Mouse (Mus musculus): ENCODE results near the gene Tmem179.
A peak's percentile ranks its signal among the peaks of the same experiment; 100 is the strongest.

Gene Tmem179

DNA sequence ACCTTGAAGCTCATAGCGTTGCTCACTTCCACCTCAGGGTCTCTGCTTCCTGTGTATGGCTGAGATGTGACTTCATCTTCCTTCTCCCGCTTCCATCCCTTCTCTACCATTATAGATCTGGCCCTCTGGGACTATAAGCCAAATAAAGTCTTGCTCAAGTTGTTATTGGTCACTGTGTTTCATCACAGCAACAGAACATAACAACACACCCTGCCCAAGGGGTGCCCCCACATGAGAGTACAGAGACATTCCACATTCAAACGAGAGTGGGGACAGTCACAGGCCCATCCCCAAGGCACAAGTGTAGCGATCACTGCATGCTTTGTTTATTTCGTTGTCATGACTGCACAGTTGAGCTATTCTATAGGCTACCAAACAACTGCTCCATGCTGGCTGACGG, 20.7 kb upstream of the Tmem179 start:
- DNase-seq: no peak

DNA sequence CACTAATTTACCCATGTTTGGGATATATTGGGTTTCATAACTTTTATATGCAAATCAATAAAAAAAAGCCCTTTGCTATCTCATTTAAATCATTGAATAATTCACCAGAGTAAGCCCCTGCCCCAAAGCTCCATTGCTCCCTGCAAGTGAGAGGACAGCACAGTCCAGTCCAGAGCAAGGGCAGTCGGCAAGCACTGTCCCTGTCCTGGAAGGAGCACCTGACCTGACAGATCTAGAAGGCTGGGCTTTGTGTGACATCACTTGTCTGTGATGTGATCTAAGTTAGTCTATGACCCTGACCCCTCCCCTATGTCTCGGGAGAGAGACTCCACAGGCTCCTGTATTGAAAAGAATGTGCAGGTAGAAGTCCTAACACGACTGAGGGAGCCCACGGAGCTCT, 17.2 kb upstream of the Tmem179 start:
- no peak for DNase-seq

DNA sequence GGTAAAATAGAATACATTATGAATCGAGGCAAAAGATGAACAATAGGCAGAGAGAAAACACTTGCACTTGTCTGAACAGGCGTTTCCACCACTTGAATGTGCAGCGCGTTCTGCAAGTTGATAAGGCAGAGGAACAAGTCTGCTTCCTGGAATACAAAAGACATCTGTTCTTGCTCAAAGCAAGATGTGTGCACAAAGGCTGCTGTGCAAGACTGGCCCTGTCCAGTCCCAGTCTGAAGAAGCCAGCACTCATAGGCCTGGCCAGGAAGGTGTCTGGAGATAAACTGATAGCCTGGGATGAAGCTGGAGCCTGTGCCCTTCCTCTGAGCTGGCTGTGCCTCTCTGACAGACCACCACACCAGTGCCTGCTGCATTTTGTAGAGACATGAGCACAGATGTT, 1.6 kb upstream of the Tmem179 start:
- no peak for DNase-seq

DNA sequence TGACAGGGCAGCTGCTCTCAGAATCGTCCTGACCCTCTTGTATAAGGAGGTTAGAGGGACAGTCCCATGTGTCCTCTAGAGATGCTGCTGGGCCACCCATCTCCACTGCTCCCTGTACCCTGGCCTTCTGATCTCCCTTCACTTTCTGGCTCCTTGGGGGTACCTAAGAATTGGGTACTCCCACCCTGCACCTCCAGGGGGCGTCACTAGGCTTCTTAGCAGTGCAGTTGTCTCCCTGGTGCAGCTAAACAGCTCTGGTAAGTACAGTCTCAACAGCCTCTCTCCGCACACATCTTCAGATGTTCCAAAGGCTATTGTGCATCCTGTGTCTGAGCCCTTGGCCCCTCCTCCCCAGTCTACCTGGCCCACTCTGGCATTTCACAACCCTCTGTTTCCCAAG, 1.6 kb downstream of the Tmem179 start:
- no peak for DNase-seq

DNA sequence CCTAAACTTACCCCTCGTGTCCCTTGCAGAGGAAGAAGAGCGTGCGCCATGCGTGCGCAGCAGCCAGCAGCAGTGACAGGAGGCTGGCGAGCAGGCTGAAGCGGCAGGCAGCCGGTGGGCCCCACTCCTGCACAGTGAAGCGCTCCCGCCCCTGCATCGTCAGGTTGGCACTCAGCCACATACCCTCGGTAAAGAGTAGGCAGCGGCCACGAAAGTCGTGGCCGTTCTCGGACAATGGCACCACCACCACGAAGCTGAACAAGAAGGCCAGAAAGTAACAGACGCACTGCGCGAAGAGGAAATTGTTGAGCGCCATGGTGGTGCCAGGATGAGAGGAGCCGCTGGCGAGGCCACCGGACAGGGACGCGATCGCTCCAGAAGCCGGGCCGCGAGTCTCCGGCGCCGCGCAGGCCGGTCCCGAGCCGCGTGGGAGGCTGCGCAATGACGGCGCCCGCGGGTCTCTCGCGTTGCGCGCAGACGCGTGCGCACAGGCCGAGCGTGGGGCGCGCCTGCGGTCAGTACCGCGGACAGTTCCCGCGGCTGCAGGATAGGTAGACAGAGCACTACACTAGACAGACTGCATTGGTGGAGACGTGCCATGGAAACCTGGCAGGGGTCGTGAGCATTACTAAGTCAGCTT, 5.7 kb downstream of the Tmem179 start:
- DNase-seq: peak; percentile 68

DNA sequence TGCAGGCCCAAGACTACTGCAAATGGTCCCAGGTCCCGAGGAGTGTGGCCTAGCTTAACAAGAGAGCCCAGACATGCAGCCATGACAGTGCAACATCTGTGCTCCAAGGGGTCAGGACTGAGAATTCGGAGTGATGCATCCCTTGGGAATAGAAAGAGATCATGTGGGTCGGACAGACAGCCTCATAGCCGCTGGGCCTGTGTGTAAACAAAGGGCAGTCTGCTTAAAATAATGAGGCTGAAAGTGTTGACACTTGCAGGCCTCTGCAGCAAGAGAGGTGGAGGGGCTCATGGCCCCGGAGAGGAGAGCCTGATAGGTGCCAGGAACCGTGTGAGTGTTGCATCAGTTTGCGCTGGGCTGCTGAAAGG, 6.2 kb downstream of the Tmem179 start:
- DNase-seq: no peak

DNA sequence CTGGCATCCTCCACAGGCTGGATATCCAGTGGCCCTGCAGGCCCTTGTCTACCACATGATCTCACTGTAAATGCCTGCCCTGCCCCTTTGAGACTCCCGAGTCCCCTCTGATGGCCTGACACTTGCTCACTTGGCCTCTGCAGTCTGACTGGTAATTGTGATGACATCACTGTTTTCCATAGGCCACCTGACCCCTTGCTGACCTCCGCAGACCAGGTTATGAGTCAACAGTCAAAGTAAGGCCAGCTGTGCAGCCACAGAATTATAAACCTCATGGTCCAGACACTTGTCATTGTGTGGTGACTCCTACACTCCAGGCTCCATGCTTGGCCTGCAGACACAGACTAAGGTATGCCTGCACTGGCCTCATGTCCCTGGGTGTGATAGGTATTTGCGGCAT, 8.6 kb downstream of the Tmem179 start:
- DNase-seq: no peak

DNA sequence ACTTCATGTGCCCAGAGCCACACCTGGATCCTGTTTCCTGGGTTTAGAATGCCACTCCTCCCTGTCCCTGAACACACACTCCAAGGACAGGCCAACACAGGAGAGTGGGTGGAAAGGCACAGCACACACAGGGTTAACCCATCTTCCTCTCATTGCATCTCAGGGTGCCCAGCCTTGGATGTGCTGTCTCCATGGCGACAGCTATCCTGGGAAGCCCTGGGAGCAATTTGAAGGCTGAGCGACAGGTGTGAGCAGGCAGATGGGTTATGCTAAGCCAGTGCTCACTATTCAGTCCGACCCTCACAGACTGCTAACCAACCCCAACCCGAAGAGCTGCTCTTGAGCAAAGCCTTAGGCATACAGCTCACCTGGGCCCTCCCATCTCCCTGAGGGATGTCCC, 9.3 kb downstream of the Tmem179 start:
- no peak for DNase-seq

DNA sequence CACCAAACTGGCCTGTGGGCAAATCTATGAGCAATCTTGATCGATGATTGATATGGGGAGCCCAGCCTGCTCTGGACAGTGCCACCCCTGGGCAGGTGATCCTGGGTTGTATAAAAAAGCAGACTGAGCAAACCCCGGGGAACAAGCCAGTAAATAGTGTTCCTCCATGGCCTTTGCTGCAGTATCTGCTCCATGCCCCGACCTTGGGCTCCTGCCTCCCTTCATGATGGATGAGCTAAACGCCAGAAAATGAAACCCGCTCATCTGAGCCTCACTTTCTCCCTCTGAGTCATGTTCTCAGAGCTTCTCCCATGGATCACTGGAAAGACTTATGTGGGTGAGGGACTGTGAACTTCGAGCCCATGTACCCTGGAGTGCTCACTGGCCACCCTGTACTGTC, 10.3 kb downstream of the Tmem179 start:
- DNase-seq: no peak

DNA sequence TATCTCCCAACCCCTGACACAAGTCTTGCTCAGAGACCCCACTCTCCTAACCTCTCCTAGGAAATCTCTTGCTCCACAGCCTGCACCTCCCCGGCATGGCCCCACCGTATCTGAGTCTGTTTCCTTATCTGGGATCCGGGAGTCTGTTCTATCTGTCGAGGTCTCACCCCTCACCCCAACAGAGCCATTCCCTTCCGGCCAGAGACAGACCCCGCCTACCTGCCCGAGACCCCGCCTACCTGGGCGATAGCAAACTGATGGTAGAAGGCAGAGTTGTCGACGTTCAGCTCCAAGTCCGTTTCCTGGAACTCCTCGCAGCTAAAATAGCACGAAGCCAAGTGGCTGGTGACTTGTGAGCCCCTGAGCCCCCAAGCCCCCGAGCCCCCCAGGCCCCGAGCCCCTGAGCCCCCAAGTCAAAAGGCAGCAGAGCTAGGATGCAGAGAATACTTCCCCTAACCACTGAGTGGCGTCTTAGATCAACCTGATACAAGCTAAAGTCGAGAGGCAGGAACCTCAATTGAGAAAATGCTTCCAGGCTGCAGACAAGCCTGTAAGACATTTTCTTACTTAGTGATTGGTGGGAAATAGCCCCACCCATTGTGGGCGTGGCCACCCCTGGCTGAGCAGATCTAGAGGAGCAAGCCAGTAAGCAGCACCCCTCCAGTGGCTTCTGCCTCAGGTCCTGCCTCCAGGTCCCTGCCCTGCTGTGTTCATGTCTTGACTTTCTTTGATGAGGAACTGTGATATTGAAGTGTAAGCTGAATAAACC, 13.4 kb downstream of the Tmem179 start:
- no peak for DNase-seq

DNA sequence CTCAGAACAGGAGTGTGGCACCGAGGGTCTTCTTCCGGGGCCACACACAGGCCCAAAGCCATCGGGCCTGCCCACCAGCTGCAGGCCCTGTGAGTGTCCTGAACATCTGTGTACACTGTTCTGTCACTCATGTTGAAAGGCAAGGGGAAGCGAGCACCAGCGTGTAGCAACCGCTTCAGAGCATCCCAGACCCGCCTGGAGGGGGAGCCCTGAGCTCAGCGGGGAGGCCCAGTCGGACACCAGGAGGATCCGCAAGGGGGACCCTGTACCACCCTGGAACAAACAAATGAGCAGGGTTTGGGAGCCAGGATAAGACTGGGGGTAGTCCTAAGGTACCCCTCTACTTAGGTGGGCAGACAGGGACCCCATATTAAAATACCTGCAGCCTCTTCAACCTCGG, 17.9 kb downstream of the Tmem179 start:
- no peak for DNase-seq

DNA sequence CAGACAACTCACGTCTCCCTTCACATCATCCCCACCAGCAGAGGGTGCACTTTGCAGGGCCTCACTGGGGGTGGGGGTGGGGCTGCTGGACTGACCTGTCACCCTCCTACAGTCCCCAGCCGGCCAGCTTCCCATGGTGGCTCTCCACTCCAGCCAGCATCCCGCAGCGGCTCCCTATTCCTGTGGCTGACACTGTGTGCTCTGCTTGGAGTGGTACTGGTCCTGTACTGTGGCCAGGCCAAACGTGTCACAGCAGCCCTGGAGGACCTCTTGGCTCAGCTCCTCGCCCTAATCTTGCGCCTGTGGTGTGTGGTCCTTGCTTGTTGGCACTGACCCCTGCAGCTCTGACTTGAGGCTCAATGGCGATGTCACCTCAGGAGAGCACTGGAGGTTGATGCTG, 18.8 kb downstream of the Tmem179 start:
- no peak for DNase-seq

DNA sequence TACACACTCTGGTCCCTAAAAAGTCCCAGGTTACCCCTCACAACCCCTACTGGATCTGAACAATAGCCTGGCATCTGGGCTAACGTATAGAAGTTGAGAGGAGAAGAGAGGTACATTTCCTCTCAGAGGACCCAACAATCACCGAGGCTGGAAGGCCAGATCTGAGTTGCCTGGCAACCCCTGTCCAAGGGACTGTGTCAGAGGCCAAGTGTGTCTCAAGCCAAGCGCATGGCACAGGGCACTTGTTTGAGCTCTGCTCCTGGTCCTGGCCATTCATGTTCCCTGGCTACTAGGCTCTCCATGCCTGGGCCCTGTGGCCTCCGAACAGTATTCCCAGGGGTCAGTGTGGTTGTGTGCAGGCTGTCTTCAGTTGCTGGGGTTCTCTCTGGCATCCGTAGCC, 20.4 kb downstream of the Tmem179 start:
- no peak for DNase-seq

DNA sequence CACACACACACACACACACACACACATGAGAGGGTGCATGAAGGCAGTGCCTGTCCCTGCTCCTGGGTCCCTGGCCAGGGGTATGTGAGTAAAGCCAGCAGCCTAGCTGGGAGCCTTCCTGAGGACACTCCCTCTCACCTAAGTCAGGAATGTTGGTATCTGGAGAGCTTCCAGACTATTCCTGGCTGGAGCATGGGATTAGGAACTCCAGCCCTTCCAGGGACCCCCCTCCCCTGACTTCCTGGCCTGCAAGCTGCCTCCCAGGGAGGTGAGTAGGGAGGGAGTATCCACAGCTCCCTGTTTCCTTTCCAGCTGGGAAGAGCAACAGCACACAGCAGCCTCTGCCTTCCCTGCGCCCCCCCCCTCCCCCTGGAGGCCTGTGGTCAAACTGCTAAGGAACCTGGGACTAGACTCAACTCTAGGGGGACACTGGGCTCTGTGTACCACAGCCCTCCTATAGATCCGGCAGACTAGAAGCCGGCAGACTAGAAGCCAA, 26.1 kb downstream of the Tmem179 start:
- DNase-seq: peak; percentile 86

DNA sequence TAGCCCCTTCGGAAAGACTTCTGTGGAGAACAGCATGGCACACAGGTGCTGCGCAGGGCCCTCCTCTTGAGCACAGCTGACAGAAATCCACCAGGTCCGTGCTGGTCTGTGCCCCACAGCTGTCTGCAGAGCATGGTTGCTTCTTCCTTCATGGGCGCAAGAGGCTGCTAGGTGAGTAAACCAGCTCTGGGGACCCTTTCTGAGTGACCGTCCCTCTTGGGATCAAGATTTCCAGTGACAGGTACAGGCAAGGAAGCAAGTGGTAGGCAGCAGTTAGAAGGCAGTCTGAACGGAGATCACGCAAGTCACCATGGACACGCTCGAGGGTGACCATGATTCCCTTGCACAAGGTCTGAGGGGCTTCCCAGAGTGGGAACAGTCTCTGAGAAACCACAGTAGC, 27.0 kb downstream of the Tmem179 start:
- no peak for DNase-seq

DNA sequence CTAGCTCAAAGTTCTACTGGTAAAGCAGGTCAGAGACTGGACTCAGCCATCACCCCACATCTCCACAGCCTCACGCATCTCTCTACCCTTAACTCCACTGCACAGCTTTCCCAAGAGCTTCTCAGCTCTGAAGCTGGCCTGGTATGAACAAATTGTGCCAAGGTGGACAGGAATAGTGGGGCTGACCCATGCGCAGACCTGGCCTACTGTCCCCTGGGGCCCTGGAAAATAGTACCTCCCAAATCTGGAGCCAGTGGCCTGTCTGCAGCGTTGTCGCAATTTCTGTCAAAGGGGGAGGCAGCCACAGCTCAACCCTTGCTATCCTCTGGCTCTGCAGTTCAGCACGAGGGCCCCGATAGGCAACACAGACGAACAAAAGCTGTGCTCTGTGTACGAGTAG, 27.4 kb downstream of the Tmem179 start, which contains the start of gene A530016L24Rik:
Gene A530016L24Rik, plus strand, starts transcription at position 315 of the 400 bp plus-strand sequence.
- no peak for DNase-seq

DNA sequence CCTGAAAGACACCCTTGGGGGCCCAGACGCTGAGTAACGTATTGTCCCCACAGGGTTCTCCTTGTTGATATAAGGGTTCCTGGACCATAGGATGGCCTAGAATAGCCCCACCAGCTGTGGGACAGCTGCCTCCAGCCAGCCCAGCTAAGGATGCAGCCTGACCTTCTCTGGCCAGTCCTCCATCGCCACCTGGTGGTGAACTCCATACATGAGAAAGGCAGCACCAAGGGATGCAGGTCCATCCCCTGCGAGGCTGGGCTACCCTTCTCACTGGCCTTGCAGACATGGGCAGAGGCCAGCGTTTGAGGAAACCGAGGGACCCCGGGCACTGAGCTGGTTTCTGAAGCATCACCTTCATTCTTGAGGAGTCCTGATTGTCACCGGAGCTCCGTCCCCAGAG, 42.8 kb downstream of the Tmem179 start:
- DNase-seq: peak; percentile 90

DNA sequence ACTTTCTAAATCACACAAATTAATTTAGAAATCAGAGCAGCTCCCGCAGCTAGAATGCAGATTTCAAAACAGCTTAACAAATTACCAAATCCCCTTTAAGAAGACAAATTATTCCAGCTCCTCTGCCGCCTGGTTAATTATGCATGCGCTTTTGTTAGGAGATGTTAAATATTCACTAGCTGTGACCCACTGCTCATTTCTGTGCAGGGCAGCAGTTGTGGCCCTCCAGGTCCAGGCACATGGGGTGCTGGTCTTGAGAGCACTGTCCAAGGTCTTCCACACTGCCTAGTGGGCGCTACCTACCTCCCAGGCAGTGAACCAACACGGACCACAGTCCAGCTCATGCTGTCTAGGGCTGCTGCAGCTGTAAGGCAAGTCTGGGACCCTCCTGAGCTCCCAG, 46.3 kb downstream of the Tmem179 start:
- peak; percentile 50 for DNase-seq

DNA sequence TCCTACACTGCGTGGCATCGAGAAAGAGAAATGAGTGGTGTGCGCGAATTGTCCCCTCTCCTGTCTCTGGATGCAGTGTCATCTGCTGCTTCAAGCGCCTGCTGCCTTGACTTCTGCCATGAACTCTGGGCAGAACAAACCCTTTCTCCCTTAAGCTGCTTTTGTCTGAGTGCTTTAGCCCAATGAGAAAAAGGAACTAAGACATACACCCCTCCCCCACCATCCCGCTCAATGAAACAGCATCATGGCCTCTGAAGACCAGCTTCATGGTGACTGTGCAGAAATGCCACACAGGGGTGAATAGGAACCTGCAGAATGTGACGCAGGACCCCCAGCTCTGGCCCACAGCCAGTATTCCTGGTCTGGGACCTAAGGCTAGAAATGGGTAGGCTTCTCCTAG, 47.2 kb downstream of the Tmem179 start:
- no peak for DNase-seq

DNA sequence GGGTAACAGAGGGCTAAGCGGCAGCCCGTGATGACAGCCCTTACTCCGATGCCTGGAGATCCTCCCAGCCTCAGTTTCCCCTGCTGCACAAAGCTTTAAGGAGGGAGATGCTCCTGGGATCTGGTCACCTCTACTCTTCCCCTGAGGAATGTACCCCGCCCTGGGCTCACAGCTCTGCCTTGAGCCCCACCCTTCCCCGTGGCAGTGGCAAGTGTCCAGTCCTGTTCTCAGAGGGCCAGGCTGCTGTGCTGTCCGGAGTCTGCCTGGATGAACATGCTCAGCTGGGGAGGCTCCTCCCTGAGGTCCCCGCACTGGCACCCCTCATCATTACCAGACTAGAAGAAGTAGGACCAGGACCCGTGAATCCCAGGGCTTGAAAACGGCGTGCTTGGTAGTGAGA, 49.2 kb downstream of the Tmem179 start:
- no peak for DNase-seq

DNA sequence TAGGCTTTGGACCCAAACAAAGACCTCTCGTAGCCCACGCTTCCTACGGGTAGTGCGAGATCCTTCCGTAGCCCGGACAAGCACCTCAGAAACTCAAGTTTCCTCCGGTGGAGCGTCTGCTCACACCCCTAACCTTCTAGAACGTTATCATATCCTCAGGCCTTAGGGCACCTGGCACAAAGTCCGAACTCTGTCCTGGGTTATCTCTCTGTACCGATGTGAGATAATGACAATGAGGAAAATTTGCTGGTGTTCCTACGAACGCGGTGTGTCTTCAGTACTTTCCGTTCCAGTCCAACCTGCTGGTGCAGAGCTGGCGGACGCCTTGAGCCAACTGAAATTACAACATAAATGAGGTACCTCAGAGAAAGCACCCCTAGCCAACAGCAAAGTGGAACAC, 50.6 kb downstream of the Tmem179 start:
- no peak for DNase-seq

DNA sequence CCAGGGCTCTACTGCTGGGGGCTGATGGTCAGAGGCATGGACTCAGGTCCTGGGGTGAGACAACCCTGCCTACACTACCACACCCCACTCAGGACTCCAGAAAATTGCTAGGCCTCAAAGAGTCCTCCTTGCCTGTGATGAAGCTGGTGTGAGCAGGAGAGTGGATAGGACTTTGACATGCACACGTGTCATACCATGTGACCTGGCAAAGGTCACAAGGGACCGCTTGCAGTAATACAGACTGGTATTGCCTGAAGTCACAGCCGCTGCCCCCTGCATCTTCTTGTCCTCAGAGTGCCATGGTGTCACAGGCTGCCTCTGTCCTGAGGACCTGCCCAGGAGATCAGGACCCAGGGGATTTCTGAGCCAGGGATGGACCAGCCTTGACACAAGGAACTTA, 52.0 kb downstream of the Tmem179 start:
- DNase-seq: no peak

DNA sequence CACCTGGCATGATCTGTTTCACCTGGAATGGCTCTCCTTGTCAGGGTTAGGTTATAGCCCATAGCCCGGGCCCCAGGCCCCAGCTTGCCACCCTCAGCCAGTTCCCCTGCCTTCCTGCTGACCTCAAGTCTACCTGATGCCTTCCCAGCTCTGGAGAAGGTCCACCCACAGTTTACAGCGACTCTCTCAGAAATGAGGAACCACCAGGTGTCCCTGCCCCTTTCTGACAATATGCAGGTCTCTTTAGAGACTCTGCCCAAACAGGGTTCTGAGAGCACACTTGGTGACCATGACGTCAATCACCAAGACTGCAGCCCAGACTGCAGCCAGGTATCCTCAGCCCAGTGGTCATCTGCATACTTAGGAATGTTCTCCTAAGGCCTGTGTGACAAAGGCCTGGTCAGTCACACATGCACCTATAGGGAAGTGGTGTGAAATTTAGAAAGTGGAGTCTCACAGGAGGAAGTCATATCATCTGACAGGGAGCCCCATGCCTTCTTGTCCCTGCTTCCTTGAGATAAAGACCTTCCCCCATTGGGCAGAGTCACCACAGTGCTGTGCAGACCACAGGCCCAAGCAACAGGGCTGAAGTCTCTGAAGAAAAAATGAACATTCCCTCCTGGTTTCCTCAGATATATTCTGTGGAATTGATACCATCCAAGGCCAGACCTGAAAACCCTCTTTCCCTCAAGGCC, 52.6 kb downstream of the Tmem179 start:
- no peak for DNase-seq

DNA sequence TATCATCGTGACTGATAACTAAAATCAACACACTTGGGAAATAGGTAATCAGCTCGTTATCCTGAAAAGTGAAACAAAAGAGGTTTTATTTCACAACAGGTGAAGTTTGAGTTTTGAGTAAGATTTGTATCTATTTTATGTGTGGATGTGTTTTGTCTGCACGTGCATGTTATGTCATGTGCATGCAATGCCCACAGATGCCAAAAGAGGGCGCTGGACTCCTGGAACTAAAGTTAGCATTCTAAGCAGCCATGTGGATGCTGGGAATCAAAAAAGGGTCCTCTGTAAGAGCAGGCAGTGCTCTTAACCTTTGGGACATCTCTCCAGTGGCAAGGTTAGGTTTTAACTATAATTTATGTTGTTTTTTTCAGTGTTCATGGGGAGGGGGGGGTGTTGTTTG, 53.3 kb downstream of the Tmem179 start:
- DNase-seq: no peak

Measured in kidney, postnatal 14 days (tissue).